Mouse (Mus musculus) E14TG2a.4 (cell line): Measurements from ENCODE around the gene Zfp146.

Experiments used
- CTCF ChIP-seq: conservative IDR thresholded peaks from 2 replicates; pipeline ENCODE4 v1.5.1; 2014; ENCODE audit warnings: low read length
- NANOG ChIP-seq: IDR thresholded peaks from 2 replicates; pipeline ENCODE4 v1.6.1; 2014; ENCODE audit warnings: borderline replicate concordance, low read length, mixed read lengths

DNA sequence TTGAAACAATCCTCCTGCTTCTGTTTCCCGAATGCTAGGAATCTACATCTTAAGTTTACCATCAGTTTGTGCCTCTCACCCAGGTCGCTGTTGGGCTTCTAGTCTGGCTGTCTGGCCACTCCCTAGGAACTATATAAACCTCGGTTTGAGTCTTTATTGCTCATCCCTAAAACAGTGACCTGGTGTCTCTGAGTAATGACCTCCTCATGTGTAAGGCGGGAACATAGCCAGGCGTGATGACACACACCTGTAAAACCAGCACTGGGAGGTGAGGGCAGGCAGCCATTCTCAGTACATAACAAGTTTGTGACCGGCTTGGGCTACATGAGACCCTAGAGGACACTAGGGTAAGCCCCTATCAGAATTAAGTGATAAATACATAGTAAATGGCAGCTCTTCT is 25.9 kb upstream of the Zfp146 start:
- TF ChIP-seq CTCF (no peak), NANOG (no peak)
